Mouse (Mus musculus) erythroblast, embryonic 14.5 days (primary cell): ENCODE data around the gene Hbs1l. TPM values are rescaled to one million over a fixed set of nuclear protein-coding genes. Genes with fewer than 3 reads are reported as not detected.

Experiments used
- H3K27me3 ChIP-seq: 2 replicates; pipeline ENCODE4 v1.6.1; 2012; ENCODE audit warnings: inconsistent platforms; ENCODE audit not compliant: control insufficient read depth
- H3K36me3 ChIP-seq: 2 replicates; pipeline ENCODE4 v1.6.1; 2012; ENCODE audit warnings: mild to moderate bottlenecking, inconsistent platforms; ENCODE audit not compliant: control insufficient read depth
- H3K4me1 ChIP-seq: 2 replicates; pipeline ENCODE4 v1.6.1; 2012; ENCODE audit warnings: inconsistent platforms; ENCODE audit not compliant: control insufficient read depth
- H3K4me3 ChIP-seq: replicated peaks from 2 replicates; pipeline ENCODE3; 2012; ENCODE audit warnings: moderate library complexity, mild to moderate bottlenecking, inconsistent platforms
- H3K9me3 ChIP-seq: 2 replicates; pipeline ENCODE4 v1.6.1; 2012; ENCODE audit warnings: low read length, inconsistent platforms, mixed read lengths; ENCODE audit not compliant: control insufficient read depth
- GATA1 ChIP-seq: IDR thresholded peaks from 2 replicates; pipeline ENCODE4 v1.6.1; 2012; ENCODE audit warnings: low read length, inconsistent platforms, mixed read lengths
- TAL1 ChIP-seq: IDR thresholded peaks from 3 replicates; pipeline ENCODE4 v1.6.1; 2012; ENCODE audit warnings: low read length, inconsistent platforms, mixed read lengths
- polyA plus RNA-seq: library from polyadenylated mRNA; stranded (reverse); fragments of >175 nt; gene quantifications from 2 replicates; pipeline ENCODE4 v1.2.3, GENCODE M21; 2012

The Hbs1l gene
- polyA plus RNA-seq, 1 experiment: 4.3 TPM

GRCm38 (mm10) chr10:21349946-21350345 lies 54.2 kb downstream of the Hbs1l start:
- Histone ChIP-seq H3K4me1 (peaks cover 36% of the 10 kb centered on the region), H3K9me3 (no peaks in the 10 kb centered on the region), H3K36me3 (peaks cover 90% of the 10 kb centered on the region), H3K4me3 (no peak overlapping the region), H3K27me3 (no peaks in the 10 kb centered on the region)
- TF ChIP-seq TAL1 (no peak), GATA1 (no peak)

GRCm38 (mm10) chr10:21350531-21351515 lies 55.0 kb downstream of the Hbs1l start:
- H3K36me3 ChIP-seq: peaks cover 90% of the 10 kb centered on the region
- TF ChIP-seq TAL1 (no peak), GATA1 (no peak)

DNA sequence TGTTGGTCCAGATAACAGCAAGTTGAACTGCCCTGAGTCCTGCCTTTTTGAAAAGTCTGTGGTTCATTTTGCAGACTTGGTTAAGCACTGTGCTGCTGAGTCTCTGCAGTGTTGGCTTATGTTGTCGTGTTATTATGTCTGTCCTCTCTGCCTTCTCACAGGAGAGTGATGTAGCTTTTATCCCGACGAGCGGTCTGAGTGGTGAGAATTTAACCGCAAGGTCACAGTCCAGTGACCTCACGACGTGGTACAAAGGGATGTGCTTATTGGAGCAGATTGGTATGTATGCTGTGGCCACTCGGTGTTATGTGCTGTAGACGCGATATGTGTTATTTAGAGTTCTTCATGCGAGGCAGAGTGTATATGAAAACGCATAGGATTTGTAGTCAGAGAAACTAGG lies 56.0 kb downstream of the Hbs1l start:
- no peaks in the 10 kb centered on the region for H3K9me3 ChIP-seq
- no peak overlapping the region for H3K4me3 ChIP-seq
- H3K27me3 ChIP-seq: no peaks in the 10 kb centered on the region
- TF ChIP-seq GATA1: no peak
- no peak for TF ChIP-seq TAL1
- H3K4me1 ChIP-seq: peaks cover 36% of the 10 kb centered on the region
- peaks cover 90% of the 10 kb centered on the region for H3K36me3 ChIP-seq

More at GRCm38 (mm10) chr10:21350531-21351515, 55.0 kb downstream of the Hbs1l start:
- H3K27me3 ChIP-seq: no peaks in the 10 kb centered on the region
- peaks cover 36% of the 10 kb centered on the region for H3K4me1 ChIP-seq
- no peaks in the 10 kb centered on the region for H3K9me3 ChIP-seq
- no peak overlapping the region for H3K4me3 ChIP-seq

DNA sequence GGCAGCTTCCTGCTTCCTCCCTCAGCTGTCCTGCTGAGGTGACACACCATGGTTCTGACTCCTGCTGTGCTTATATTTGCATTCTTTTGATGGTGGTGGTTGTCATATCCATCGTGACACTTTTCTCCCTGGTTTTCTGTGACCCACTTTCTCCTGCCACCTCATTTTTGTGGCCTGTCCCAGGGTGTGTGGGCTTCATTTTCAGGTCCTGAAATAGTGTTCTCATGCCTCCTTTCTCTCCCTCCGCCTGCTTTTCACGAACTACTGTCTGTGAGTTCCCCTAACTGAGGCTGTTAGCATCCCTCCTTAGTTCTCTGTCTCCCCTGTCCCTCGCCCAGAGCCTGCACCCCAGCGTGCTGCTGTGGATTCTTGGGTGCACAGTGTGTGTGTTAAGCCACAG lies 58.1 kb downstream of the Hbs1l start:
- no peak overlapping the region for H3K4me3 ChIP-seq
- H3K4me1 ChIP-seq: peaks cover 33% of the 10 kb centered on the region
- H3K36me3 ChIP-seq: peaks cover 93% of the 10 kb centered on the region
- TF ChIP-seq GATA1 (no peak), TAL1 (no peak)
- no peaks in the 10 kb centered on the region for H3K9me3 ChIP-seq
- H3K27me3 ChIP-seq: no peaks in the 10 kb centered on the region

- Histone ChIP-seq H3K36me3 (peaks cover 94% of the 10 kb centered on the region), H3K4me3 (no peak overlapping the region), H3K9me3 (no peaks in the 10 kb centered on the region), H3K27me3 (no peaks in the 10 kb centered on the region), H3K4me1 (peaks cover 32% of the 10 kb centered on the region)
- no peak for TF ChIP-seq TAL1
- no peak for TF ChIP-seq GATA1
Measured at GRCm38 (mm10) chr10:21354506-21354905, 58.7 kb downstream of the Hbs1l start.

GRCm38 (mm10) chr10:21357986-21358385 lies 62.2 kb downstream of the Hbs1l start:
- TF ChIP-seq GATA1 (no peak), TAL1 (no peak)
- no peaks in the 10 kb centered on the region for H3K9me3 ChIP-seq
- H3K36me3 ChIP-seq: peaks cover 93% of the 10 kb centered on the region
- H3K27me3 ChIP-seq: no peaks in the 10 kb centered on the region
- peaks cover 5% of the 10 kb centered on the region for H3K4me1 ChIP-seq
- H3K4me3 ChIP-seq: no peak overlapping the region

GRCm38 (mm10) chr10:21359086-21359485 lies 63.3 kb downstream of the Hbs1l start:
- H3K4me3 ChIP-seq: no peak overlapping the region
- H3K4me1 ChIP-seq: peaks cover 4% of the 10 kb centered on the region; the same call in 1 of the 2 replicates
- no peaks in the 10 kb centered on the region for H3K27me3 ChIP-seq
- TF ChIP-seq GATA1 (no peak), TAL1 (no peak)
- peaks cover 90% of the 10 kb centered on the region for H3K36me3 ChIP-seq
- no peaks in the 10 kb centered on the region for H3K9me3 ChIP-seq

DNA sequence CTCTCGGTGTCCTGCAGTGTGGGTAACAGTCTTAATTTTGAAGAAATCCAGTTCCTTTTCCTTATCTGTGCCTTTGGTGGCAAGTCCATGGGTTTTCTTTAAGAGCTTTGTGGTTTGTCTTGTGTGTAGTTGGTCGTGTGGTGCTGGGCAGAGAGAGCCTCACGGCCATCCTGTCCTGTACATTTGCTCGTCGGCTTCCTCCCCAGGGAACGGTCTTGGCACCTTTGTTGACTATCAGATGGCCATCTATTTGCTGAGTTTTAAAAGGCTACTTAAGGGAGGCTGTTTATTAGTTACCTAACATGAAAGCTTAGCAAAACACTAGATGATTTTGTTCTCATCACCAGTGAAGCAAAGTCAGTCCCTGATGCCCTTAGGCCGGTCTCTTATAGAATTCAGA lies 66.1 kb downstream of the Hbs1l start:
- Histone ChIP-seq H3K36me3 (peaks cover 91% of the 10 kb centered on the region), H3K4me3 (no peak overlapping the region), H3K27me3 (no peaks in the 10 kb centered on the region), H3K9me3 (no peaks in the 10 kb centered on the region), H3K4me1 (peaks cover 4% of the 10 kb centered on the region; the same call in 1 of the 2 replicates)
- TF ChIP-seq TAL1 (no peak), GATA1 (no peak)

DNA sequence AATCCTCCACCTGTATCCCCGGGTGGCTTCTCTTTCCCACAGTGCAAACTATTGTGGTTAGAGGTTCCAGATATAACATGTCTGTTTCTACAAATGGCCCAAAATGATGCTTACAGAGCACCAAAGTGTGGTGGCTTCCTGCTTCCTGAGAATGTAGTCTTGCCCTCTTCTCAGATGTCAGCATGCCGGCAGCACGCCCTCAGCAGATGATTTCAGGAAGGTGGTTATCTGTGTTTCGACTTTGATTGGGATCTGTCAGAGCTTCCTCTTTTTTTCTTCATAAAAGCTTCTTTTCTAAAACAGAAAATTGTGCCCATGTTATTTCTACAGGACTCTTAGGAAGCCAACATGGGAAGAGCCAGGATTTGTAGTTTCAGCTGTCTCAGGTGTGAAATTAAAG lies 67.5 kb downstream of the Hbs1l start:
- Histone ChIP-seq H3K9me3 (no peaks in the 10 kb centered on the region), H3K4me1 (peaks cover 4% of the 10 kb centered on the region; the same call in 1 of the 2 replicates), H3K36me3 (peaks cover 93% of the 10 kb centered on the region), H3K27me3 (no peaks in the 10 kb centered on the region), H3K4me3 (no peak overlapping the region)
- TF ChIP-seq TAL1 (no peak), GATA1 (no peak)
